Mouse (Mus musculus) layer of hippocampus, postnatal 14 days (tissue): ENCODE measurements at regions not wholly inside any gene's neighbourhood (a gene's known extent, or its start where the extent isn't known, plus 50 kb on each side); places are given as distances from the start of the nearest gene placed in this dataset.
"Not testable (repeated sequence)": the region's sequence is repeated elsewhere in the genome, so short reads cannot be mapped to it uniquely, and the experiment has no call there.

Experiments
- DNase-seq, 2 experiments: peaks; one replicate each; pipeline ENCODE4 v3.0.0; 2021 to 2022; ENCODE audit warnings: low spot score in 2 of 2, mixed read lengths in 1 of 2

DNA sequence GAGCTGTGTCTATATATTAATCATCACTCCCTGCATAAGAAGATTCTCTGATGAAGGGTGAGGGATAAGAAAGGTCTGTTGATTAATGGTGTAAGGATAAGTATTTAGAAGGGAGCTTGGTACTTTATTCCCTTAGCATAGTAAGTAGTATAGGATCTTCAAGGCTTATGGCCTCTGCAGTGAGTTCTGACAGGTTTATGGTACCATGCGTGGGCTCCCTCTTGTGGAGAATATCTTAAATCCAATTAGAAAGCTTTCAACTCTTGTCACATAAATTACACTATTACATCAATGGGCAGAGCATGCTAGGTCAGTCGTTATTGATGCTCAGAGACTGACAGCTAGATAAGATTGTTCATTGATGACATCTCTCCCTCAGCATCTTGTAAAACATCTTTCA, 112.7 kb upstream of the Grin3a start:
- peak in 1 of 2 experiments; percentile 57 for DNase-seq

DNA sequence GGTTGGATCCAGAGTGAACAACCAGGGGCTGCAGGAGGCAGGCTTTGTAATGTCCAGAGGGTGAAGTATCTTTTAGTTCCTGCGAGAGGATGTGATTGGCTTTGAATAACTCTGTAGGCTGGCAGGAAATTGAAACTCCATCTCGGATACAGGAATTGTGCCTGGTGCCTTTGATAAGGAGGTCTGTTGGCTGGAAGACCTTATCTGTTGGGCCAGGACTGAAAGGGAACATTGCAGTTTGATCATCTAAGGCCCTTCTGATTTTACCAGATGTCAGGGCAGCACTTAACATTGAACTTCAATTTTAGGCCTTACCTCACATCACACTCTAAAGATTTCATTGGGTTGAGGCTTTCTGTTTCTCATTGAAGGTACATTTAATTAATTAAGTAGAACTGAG, 111.3 kb upstream of the Grin3a start:
- DNase-seq: no peak

DNA sequence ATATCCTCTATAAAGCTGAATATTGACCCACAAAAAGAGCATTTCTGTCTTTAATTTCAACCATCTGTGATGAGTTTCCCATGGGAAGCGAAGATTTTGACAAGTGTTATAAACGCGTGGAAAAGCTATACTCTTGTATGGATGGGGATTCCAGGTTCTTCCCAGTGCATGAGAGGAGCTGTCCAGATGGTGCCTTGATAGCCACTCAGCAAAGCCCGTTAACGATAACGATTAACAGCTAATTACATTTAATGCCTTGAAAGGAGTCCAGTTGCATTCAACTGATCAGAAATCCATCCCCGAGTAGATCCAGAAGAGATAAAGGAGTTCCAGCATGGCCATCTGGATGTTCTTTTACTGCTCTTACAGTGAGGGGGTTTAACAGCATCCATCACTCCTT, 100.8 kb upstream of the Grin3a start:
- no peak for DNase-seq

DNA sequence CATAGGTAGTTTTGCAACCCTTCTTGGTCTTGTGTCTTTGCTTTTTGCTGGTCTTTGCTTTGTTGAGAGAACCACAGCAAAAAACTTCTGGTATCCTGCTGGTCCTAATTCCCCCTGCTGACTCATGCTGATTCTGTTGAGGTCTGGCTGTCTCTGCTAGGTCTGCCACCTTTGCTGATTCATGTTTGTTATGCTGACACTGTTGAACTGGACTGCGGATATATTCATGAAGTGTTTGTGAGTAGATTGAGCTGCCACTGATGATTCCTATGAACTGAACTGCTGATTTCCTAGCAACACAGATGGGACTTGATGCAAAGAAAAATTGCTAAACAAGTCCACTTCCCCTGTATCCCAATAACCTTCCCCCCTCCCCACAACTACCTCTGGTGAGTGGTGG, 91.9 kb upstream of the Grin3a start:
- DNase-seq: no peak

DNA sequence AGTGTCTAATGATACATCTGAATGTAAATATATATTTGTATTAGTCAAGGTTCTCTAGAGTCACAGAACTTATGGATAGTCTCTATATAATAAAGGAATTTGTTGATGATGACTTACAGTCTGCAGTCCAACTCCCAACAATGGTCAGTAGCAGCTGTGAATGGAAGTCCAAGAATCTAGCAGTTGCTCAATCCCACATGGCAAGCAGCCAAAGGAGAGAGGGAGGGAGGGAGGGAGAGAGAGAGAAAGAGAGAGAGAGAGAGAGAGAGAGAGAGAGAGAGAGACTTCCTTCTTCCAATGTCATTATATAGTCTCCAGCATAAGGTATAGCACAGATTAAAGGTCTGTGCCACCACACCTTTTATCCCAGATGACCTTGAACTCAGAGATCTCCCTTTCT, 84.1 kb upstream of the Grin3a start:
- DNase-seq: not testable (repeated sequence)

GRCm38 (mm10) chr4:49927045-49927444, 81.5 kb upstream of the Grin3a start:
- DNase-seq: no peak

GRCm38 (mm10) chr4:49914221-49914620, 68.7 kb upstream of the Grin3a start:
- peak in 1 of 2 experiments; percentile 29 for DNase-seq

GRCm38 (mm10) chr4:49913636-49914035, 68.1 kb upstream of the Grin3a start:
- peak; percentile 61 to 88 for DNase-seq
